Mouse (Mus musculus): ENCODE results near the gene Rpain. TPM values are rescaled to one million over a fixed set of nuclear protein-coding genes. Genes with fewer than 3 reads are reported as not detected.

Gene Rpain
- polyA plus RNA-seq (2014; fragmentation: Nextera tagmentation; extraction: Ambion mirVana) = 68.6 and 75.9 TPM in 2 replicates

DNA sequence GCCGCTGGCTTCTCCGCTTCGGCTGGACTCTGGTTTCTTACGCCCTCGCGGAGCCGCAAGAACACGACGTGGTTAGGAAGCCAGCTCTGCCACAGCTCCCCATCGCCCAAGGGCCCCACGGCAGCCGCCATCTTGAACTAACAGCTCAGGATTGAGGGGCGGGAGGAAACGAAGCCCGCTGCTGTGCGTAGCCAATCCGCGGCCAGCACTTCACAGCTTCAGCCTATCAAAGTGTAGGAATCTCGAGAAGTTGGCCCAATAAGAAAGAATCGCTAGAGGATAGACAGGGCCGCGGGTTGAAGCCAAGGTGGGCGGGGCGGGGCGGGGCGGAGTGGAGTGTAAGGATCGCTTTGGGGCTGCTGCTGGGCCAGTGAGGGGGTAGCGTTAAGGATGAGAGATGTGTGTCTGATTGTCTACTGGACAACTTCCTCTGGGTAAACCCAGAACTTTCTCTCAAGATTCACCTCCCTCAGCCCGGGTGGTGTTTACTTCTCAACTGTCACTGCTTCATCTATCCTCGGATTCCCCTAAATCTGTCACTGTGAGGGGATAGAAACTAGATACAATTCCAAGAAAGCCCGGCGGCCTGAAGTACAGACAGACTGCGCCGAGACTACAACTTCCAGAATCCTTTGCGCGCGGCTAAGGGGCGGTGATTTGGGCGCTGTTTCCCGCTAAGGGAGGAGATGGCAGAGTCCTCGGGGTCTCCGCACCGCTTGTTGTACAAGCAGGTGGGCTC is at the start of gene Rpain, which contains the start of gene Nup88:
TSS of gene Rpain (plus strand) at position 393 of the 739 bp plus-strand sequence.
TSS of gene Nup88 (minus strand) at position 153 of the 739 bp plus-strand sequence.
- Histone ChIP-seq H3K4me1 (ENCODE audit: control insufficient read depth, insufficient read depth, low read length) (peaks cover 8% of the 10 kb centered on the region; the same call in 1 of the 2 replicates), H3K9ac (ENCODE audit: low read length) (peak within 1 kb of the TSS; percentile 89), H3K36me3 (ENCODE audit: control insufficient read depth, insufficient read depth, low read length) (peaks cover 4% of the 10 kb centered on the region; the same call in 1 of the 2 replicates), H3K27ac (ENCODE audit: low read depth, low read length) (peak within 1 kb of the TSS; percentile 73; the same call in 1 of the 2 replicates), H3K27me3 (ENCODE audit: control insufficient read depth, insufficient read depth, low read length) (no peaks in the 10 kb centered on the region), H3K4me2 (ENCODE audit: low read depth) (peak within 1 kb of the TSS; percentile 77), H3K9me3 (ENCODE audit: control insufficient read depth, low read length) (no peaks in the 10 kb centered on the region), H3K4me3 (ENCODE audit: low read depth, low read length) (peak within 1 kb of the TSS; percentile 93)
- peak; percentile 98 for ATAC-seq (ENCODE audit: insufficient read depth, low FRiP score, low TSS enrichment)
- peak; percentile 94 for DNase-seq (ENCODE audit: low spot score)
- WGBS = under 1% methylated on average over 43 of the region's 43 CpGs

DNA sequence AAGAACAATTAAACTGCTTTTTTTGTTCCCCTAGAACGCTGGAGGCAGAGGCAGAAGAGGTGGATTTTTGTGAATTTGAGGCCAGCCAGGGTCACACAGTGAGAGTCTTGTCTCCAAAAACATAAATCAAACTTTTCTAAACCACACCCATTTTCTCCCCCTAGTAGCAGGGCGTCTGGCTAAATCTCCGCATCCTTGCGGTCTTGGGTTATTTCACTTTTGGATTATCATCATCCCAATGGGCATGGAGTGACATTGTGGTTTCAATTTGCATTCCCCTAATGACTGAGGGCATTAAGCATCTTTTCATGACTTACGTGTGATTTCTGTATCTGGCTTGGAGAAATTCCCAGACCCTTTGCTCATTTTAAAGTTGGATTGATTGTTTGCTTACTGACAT is 38.6 kb upstream of the Rpain start:
- Histone ChIP-seq H3K9me3 (ENCODE audit: control insufficient read depth, low read length) (no peaks in the 10 kb centered on the region), H3K4me3 (ENCODE audit: low read depth, low read length) (no peak overlapping the region), H3K4me1 (ENCODE audit: control insufficient read depth, insufficient read depth, low read length) (no peaks in the 10 kb centered on the region), H3K27ac (ENCODE audit: low read depth, low read length) (no peak overlapping the region), H3K4me2 (ENCODE audit: low read depth) (no peak overlapping the region), H3K36me3 (ENCODE audit: control insufficient read depth, insufficient read depth, low read length) (peaks cover 8% of the 10 kb centered on the region), H3K27me3 (ENCODE audit: control insufficient read depth, insufficient read depth, low read length) (no peaks in the 10 kb centered on the region), H3K9ac (ENCODE audit: low read length) (no peak overlapping the region)
- ATAC-seq (ENCODE audit: insufficient read depth, low FRiP score, low TSS enrichment) = no peak
- WGBS = 82% methylated on average over 5 of the region's 5 CpGs
- no peak for DNase-seq (ENCODE audit: low spot score)

DNA sequence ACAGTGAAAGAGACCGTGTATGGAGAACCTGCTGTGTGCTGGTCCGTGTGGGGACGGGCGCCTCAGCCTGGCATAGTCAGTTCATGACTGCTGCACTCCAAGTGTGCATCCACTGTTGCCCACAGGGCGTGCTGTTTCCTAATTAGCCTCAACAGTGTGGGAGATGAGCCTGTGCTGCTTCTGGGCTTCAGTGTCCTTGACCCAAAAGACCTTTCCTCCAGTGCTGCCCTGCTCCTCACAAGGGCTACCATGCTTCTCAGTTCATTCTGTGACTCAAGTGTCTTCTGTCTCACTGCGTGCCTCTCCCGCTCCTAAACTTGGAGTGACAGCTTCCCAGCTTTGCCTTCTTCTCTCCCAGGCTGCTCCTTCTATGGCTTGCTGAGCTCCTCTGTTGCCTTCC is 34.7 kb upstream of the Rpain start:
- H3K27me3 ChIP-seq (ENCODE audit: control insufficient read depth, insufficient read depth, low read length) = no peaks in the 10 kb centered on the region
- peaks cover 8% of the 10 kb centered on the region for H3K36me3 ChIP-seq (ENCODE audit: control insufficient read depth, insufficient read depth, low read length)
- no peak overlapping the region for H3K4me2 ChIP-seq (ENCODE audit: low read depth)
- H3K4me1 ChIP-seq (ENCODE audit: control insufficient read depth, insufficient read depth, low read length) = no peaks in the 10 kb centered on the region
- H3K27ac ChIP-seq (ENCODE audit: low read depth, low read length) = no peak overlapping the region
- 93% methylated on average over 7 of the region's 7 CpGs for WGBS
- no peak for DNase-seq (ENCODE audit: low spot score)
- H3K4me3 ChIP-seq (ENCODE audit: low read depth, low read length) = no peak overlapping the region
- no peak for ATAC-seq (ENCODE audit: insufficient read depth, low FRiP score, low TSS enrichment)
- H3K9ac ChIP-seq (ENCODE audit: low read length) = no peak overlapping the region
- H3K9me3 ChIP-seq (ENCODE audit: control insufficient read depth, low read length) = no peaks in the 10 kb centered on the region

DNA sequence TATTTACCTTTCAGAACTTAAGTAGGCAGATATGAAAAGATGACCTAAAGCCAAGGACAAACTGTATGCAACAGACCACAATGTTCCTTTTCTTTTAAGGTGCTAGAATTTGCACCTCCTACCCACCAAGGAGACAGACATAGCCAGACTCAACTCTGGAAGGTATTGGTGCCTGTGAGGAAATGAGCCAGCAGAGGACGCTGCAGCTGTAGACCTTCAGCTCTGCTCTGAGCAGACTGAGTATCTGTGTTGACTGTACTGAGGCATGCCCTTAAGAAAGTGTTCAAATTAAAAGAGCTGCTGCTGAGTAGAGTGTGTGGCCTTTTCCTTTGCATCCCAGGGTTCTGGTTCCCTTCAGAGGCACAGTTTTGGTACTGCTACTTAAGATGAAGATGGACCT is 27.4 kb upstream of the Rpain start:
- WGBS = 87% methylated on average over 1 of the region's 1 CpGs

DNA sequence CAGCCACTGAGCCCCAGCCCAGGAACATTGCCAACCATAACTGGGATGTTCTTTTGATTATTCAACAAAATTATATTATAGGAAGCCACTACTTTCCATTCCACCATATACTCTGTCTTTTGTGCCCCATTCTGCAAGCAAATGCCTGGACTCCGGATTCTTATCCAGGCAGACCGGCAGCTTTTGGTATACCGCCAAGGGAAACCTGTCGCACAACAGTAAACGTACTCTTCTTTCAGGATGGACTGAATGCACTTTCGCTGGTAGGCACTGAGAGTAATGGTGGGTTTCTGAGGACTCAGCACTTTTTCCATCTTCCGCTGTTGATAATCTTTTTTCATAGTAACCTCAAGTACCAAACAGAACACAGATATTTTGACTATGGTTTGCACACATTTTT is 26.4 kb upstream of the Rpain start:
- H3K36me3 ChIP-seq (ENCODE audit: control insufficient read depth, insufficient read depth, low read length) = peaks cover 10% of the 10 kb centered on the region
- no peaks in the 10 kb centered on the region for H3K27me3 ChIP-seq (ENCODE audit: control insufficient read depth, insufficient read depth, low read length)
- H3K9ac ChIP-seq (ENCODE audit: low read length) = no peak overlapping the region
- no peak overlapping the region for H3K4me3 ChIP-seq (ENCODE audit: low read depth, low read length)
- ATAC-seq (ENCODE audit: insufficient read depth, low FRiP score, low TSS enrichment) (no peak), DNase-seq (ENCODE audit: low spot score) (no peak)
- H3K4me2 ChIP-seq (ENCODE audit: low read depth) = no peak overlapping the region
- no peaks in the 10 kb centered on the region for H3K4me1 ChIP-seq (ENCODE audit: control insufficient read depth, insufficient read depth, low read length)
- no peak overlapping the region for H3K27ac ChIP-seq (ENCODE audit: low read depth, low read length)
- no peaks in the 10 kb centered on the region for H3K9me3 ChIP-seq (ENCODE audit: control insufficient read depth, low read length)
- 95% methylated on average over 7 of the region's 7 CpGs for WGBS

More for the DNA sequence above, 27.4 kb upstream of the Rpain start:
- Histone ChIP-seq H3K4me3 (ENCODE audit: low read depth, low read length) (no peak overlapping the region), H3K9ac (ENCODE audit: low read length) (no peak overlapping the region), H3K36me3 (ENCODE audit: control insufficient read depth, insufficient read depth, low read length) (peaks cover 8% of the 10 kb centered on the region), H3K4me1 (ENCODE audit: control insufficient read depth, insufficient read depth, low read length) (no peaks in the 10 kb centered on the region), H3K27me3 (ENCODE audit: control insufficient read depth, insufficient read depth, low read length) (no peaks in the 10 kb centered on the region), H3K9me3 (ENCODE audit: control insufficient read depth, low read length) (no peaks in the 10 kb centered on the region), H3K27ac (ENCODE audit: low read depth, low read length) (no peak overlapping the region), H3K4me2 (ENCODE audit: low read depth) (no peak overlapping the region)
- no peak for ATAC-seq (ENCODE audit: insufficient read depth, low FRiP score, low TSS enrichment)
- no peak for DNase-seq (ENCODE audit: low spot score)

DNA sequence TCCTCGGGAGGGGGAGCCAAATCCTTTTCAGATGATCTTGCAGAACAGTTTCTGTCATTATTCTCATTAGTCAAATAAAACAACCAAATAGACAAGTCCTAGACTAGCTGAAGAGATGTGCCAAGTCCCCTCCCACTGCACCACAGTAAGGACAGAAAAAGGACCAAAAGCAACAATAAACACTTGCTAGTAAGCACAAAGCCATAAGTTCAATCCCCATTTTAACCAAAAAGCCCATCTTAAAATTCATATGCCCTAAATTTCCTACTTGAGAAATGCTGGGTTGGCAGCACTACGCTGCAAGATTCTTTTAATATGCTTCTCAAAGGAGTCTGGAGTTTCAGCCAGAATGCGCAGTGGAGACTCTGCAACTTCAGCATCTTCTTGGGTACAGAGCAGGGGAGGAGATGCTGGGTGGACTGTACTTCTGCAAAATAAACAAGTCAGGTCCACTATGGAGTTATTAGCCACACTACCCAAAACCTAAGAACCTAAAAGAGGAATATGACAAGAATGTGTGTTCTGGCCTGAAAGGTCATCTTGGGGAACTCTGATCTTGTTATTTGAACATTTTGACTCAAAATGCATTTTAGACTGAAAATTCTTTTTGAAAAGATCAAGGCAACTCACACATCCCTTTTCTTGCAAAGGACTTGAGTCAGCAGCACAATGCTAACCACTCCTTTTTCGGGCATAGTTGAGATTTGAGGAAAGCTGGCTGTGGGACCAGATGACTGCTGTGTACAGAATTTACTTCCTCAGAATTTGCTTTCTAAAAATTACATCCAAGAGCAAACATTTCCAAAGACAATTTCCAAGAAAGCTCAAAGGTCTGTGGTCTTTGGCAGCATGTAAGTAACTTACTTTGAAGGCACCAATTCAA is 24.8 kb upstream of the Rpain start:
- DNase-seq (ENCODE audit: low spot score) = no peak
- Histone ChIP-seq H3K9me3 (ENCODE audit: control insufficient read depth, low read length) (no peaks in the 10 kb centered on the region), H3K4me1 (ENCODE audit: control insufficient read depth, insufficient read depth, low read length) (no peaks in the 10 kb centered on the region), H3K4me3 (ENCODE audit: low read depth, low read length) (no peak overlapping the region), H3K36me3 (ENCODE audit: control insufficient read depth, insufficient read depth, low read length) (peaks cover 14% of the 10 kb centered on the region), H3K27me3 (ENCODE audit: control insufficient read depth, insufficient read depth, low read length) (no peaks in the 10 kb centered on the region), H3K27ac (ENCODE audit: low read depth, low read length) (no peak overlapping the region), H3K4me2 (ENCODE audit: low read depth) (no peak overlapping the region), H3K9ac (ENCODE audit: low read length) (no peak overlapping the region)
- no peak for ATAC-seq (ENCODE audit: insufficient read depth, low FRiP score, low TSS enrichment)
- 94% methylated on average over 4 of the region's 4 CpGs for WGBS

DNA sequence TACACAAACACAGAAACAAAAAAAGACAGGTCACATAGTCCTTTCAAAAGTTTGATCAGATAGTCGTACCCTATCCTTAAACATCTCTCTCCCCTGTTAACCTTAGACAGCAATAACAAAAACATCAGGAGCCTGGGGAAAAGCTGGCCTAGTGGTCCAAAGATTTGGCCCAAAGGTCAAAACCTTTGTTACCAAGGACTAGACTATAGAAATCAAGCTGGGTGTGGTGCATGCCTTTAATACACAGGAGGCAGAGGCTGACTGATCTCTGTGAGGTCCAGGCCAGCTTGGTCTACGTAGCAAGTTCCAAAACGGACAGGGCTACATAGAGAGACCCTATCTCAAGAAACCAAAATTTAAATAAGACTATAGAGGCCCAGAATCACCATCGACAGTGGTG is 15.3 kb upstream of the Rpain start:
- H3K9ac ChIP-seq (ENCODE audit: low read length) = no peak overlapping the region
- H3K27ac ChIP-seq (ENCODE audit: low read depth, low read length) = no peak overlapping the region
- H3K36me3 ChIP-seq (ENCODE audit: control insufficient read depth, insufficient read depth, low read length) = peaks cover 24% of the 10 kb centered on the region
- ATAC-seq (ENCODE audit: insufficient read depth, low FRiP score, low TSS enrichment) (no peak), DNase-seq (ENCODE audit: low spot score) (no peak)
- H3K4me3 ChIP-seq (ENCODE audit: low read depth, low read length) = no peak overlapping the region
- H3K9me3 ChIP-seq (ENCODE audit: control insufficient read depth, low read length) = no peaks in the 10 kb centered on the region
- H3K4me2 ChIP-seq (ENCODE audit: low read depth) = no peak overlapping the region
- no peaks in the 10 kb centered on the region for H3K4me1 ChIP-seq (ENCODE audit: control insufficient read depth, insufficient read depth, low read length)
- H3K27me3 ChIP-seq (ENCODE audit: control insufficient read depth, insufficient read depth, low read length) = no peaks in the 10 kb centered on the region
- 94% methylated on average over 4 of the region's 4 CpGs for WGBS

DNA sequence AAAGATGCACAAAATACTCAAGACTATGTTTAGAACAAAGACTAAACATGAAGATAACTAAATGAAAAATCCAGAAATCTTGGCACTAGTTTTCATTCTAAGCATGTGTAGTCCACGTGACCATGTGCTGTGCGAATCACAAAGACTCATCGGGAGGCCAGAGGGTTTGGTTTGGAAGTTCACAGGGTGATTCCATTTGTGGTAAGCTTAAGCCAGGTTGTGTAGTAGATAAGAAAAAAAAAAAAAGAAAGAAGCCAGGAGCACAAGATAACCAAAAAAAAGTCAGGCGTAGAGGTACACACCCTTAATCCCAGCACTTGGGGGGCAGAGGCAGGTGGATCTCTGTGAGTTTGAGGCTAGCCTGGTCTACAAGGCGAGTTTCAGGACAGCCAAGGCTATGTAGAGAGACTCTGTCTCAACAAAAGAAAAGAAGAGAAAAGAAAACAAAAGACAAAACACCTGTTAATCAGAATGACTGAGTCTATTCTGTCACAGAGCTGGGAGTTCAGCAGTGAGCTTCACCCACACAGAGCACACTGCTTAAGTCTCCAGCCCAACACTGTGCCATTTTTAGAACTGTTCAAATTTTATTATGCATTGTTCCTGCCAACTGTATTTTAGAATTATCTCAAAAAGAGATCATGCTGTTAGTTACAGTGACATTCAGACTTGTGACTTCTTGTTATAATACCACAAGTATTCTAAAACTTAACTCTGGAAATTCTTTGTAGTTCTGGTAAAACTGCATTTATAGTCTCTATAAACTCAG is 9.0 kb upstream of the Rpain start:
- no peak for ATAC-seq (ENCODE audit: insufficient read depth, low FRiP score, low TSS enrichment)
- Histone ChIP-seq H3K4me3 (ENCODE audit: low read depth, low read length) (no peak overlapping the region), H3K27me3 (ENCODE audit: control insufficient read depth, insufficient read depth, low read length) (no peaks in the 10 kb centered on the region), H3K36me3 (ENCODE audit: control insufficient read depth, insufficient read depth, low read length) (peaks cover 20% of the 10 kb centered on the region), H3K27ac (ENCODE audit: low read depth, low read length) (no peak overlapping the region), H3K4me1 (ENCODE audit: control insufficient read depth, insufficient read depth, low read length) (no peaks in the 10 kb centered on the region), H3K9me3 (ENCODE audit: control insufficient read depth, low read length) (no peaks in the 10 kb centered on the region), H3K4me2 (ENCODE audit: low read depth) (no peak overlapping the region), H3K9ac (ENCODE audit: low read length) (no peak overlapping the region)
- no peak for DNase-seq (ENCODE audit: low spot score)
- WGBS = 94% methylated on average over 5 of the region's 5 CpGs

All from neural tube, embryonic 11.5 days (tissue).